Mouse (Mus musculus): ENCODE results near the gene Anks6. TPM values are rescaled to one million over a fixed set of nuclear protein-coding genes. Genes with fewer than 3 reads are reported as not detected.

The Anks6 gene
- 6.6 and 8.9 TPM in 2 replicates for polyA plus RNA-seq (2016; fragmentation: Nextera tagmentation; extraction: Ambion mirVana)

DNA sequence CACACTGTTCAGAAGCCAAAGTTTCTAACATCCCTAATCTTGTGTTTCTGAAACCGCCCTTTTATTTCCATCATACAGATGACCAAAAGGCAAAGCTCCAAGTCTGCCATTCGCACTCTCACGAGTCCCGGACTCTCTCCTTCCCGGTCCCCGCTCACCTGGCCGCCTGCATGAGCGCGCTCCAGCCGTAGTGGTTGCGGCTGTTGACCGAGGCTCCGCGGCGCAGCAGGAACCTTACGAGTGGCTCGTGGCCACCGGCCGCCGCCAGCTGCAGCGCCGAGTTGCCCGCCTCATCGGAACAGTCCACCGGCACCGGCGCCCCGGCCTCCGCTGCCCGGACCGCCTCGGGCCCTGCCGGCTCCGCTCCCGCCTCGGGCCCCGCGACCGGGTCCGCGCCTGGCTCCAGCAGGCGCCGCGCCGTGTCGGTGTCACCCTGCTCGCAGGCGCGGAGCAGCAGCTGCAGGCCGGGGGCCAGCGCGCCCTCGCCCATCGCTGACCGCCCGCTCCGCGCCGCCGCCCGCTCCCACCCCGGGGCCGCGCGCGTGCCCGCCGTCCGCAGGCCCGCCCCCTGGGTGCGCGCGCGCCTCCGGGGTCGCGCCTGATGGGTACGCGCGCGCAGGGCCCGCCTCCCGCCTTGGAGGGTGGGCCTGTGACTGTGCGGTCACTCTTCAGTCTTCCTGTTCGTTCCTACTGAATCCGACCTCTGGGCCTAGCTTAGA, at the start of gene Anks6:
Anks6 (minus strand) TSS at position 637 of the 719 bp plus-strand sequence.
- H3K9ac ChIP-seq (replicated peaks), result peak within 1 kb of the TSS; percentile 83
- H3K27me3 ChIP-seq, result peaks cover 24% of the 10 kb centered on the region; the same call in 1 of the 2 replicates
- H3K4me2 ChIP-seq, result peak within 1 kb of the TSS; percentile 74
- peak within 1 kb of the TSS; percentile 77 for H3K4me3 ChIP-seq (replicated peaks)
- H3K36me3 ChIP-seq, result no peaks in the 10 kb centered on the region
- WGBS, result under 1% methylated on average over 82 of the region's 86 CpGs
- peak within 1 kb of the TSS; percentile 59; the same call in 1 of the 2 replicates for H3K27ac ChIP-seq
- ATAC-seq (ENCODE audit: insufficient number of reproducible peaks, insufficient read depth, low FRiP score, low TSS enrichment, low read depth), result peak; percentile 87
- H3K9me3 ChIP-seq, result no peaks in the 10 kb centered on the region
- H3K4me1 ChIP-seq (replicated peaks), result peaks cover 14% of the 10 kb centered on the region

DNA sequence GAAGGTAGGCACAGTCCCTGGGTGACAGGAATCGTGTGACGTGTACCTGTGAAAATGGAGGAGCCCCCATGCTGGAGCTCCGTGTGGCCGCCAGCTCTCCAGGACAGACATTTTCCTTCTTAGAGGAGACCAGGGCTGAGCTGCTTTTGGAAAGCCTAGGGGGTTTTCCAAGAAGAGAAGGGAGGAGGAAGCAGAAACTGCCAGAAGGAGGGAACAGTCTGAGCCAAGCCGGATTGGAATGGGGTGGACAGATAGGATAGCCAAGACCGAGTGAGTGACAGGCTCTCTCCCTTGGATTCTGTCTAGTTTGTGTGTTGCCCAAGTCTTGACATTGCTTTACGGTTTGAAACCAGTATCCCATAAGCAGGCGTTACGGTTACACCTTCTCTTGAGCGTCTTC, 46.3 kb upstream of the Anks6 start:
- no peak for ATAC-seq (ENCODE audit: insufficient number of reproducible peaks, insufficient read depth, low FRiP score, low TSS enrichment, low read depth)
- Histone ChIP-seq H3K4me3 (replicated peaks) (no peak overlapping the region), H3K36me3 (no peaks in the 10 kb centered on the region), H3K4me1 (replicated peaks) (no peaks in the 10 kb centered on the region), H3K4me2 (no peak overlapping the region), H3K9me3 (no peaks in the 10 kb centered on the region), H3K27me3 (no peaks in the 10 kb centered on the region), H3K9ac (replicated peaks) (no peak overlapping the region), H3K27ac (no peak overlapping the region)
- WGBS, result 93% methylated on average over 10 of the region's 10 CpGs

DNA sequence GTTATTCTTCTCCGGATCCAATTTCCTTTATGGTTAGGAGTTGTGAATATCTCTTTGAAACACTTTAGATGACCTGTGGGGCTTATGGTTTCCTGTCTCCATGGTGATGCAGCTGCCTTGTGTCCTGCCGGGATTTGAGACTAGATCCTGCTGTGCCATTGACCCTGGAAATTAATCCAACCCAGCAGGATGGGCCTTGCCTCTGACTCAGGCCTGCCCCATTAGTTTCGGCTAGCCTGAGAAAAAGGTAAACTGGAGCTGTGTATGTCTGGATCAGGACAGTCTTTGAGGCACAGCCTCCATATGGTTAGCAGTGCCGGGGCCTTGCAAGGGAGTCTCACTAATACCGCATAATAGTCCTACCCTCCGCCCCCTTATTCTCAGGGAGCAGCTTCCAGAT, 36.4 kb upstream of the Anks6 start:
- Histone ChIP-seq H3K27me3 (peaks cover 39% of the 10 kb centered on the region), H3K4me3 (replicated peaks) (no peak overlapping the region), H3K4me1 (replicated peaks) (peaks cover 8% of the 10 kb centered on the region), H3K27ac (no peak overlapping the region), H3K9me3 (no peaks in the 10 kb centered on the region), H3K36me3 (no peaks in the 10 kb centered on the region), H3K4me2 (no peak overlapping the region), H3K9ac (replicated peaks) (no peak overlapping the region)
- no peak for ATAC-seq (ENCODE audit: insufficient number of reproducible peaks, insufficient read depth, low FRiP score, low TSS enrichment, low read depth)
- 31% methylated on average over 6 of the region's 6 CpGs for WGBS

DNA sequence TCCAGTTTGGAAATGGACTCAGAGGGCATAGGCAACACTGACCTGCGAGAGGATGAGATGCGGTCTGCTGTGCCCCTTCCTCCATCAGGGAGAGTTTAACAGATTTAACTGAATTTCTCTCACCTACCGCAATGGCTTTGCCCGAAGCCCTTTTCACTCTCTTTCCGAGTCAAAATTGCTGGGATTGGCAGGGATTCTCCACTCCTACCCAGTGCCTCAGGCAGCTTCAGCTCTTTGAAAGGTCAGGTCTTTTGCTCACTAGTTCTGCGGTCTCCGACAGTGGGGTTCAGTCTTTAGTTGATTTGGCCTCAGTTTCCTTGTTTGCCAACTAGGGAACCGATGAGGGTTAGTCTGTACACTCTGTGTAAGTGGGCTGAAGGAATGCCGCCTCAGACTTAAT, 35.9 kb upstream of the Anks6 start:
- peaks cover 8% of the 10 kb centered on the region for H3K4me1 ChIP-seq (replicated peaks)

DNA sequence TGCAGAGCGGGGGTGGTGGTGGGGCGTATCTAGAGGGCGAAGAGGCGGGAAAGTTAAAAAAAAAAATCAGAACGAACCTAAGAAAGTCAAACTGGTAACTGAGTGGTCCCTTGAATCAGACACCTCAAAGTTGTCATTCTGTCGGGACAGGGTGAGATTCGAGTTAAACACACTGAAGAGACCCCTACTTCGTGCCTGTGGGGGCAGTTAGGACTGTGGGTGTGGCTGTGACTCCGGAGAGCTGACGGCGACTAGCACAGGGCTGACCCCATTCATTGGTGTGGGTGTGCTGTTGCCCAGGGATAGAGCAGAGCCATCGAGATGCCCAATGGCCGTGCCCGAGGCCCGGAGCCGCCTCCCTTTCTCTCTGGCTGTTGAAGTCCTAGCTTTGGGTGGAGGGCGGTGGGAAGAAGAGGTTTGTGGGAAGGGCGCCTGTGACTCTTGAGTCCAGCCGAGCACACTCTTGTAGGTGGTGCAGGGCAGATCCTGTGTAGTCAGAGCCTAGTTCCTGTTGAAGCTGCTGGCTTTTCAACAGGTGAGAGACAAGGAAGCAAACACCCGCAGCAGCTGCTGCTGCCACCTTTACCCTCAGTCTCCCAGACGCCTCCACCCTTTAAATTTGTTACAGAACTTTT, 35.3 kb upstream of the Anks6 start:
- peak overlapping the region; percentile 99 for H3K4me2 ChIP-seq
- no peak overlapping the region for H3K27ac ChIP-seq
- no peaks in the 10 kb centered on the region for H3K36me3 ChIP-seq
- WGBS, result under 1% methylated on average over 21 of the region's 21 CpGs
- H3K4me1 ChIP-seq (replicated peaks), result peaks cover 8% of the 10 kb centered on the region
- peak overlapping the region; percentile 71 for H3K4me3 ChIP-seq (replicated peaks)
- peaks cover 39% of the 10 kb centered on the region for H3K27me3 ChIP-seq
- peak overlapping the region; percentile 67 for H3K9ac ChIP-seq (replicated peaks)
- ATAC-seq (ENCODE audit: insufficient number of reproducible peaks, insufficient read depth, low FRiP score, low TSS enrichment, low read depth), result no peak; the same call in 1 of the 2 replicates
- H3K9me3 ChIP-seq, result no peaks in the 10 kb centered on the region

More for the DNA sequence above, 35.9 kb upstream of the Anks6 start:
- Histone ChIP-seq H3K27ac (no peak overlapping the region), H3K9ac (replicated peaks) (no peak overlapping the region), H3K4me2 (peak overlapping the region; percentile 99), H3K9me3 (no peaks in the 10 kb centered on the region), H3K4me3 (replicated peaks) (0 out of 2 replicates have a peak overlapping the region, but pooled peaks have one; percentile 71), H3K27me3 (peaks cover 39% of the 10 kb centered on the region), H3K36me3 (no peaks in the 10 kb centered on the region)
- 22% methylated on average over 9 of the region's 9 CpGs for WGBS
- ATAC-seq (ENCODE audit: insufficient number of reproducible peaks, insufficient read depth, low FRiP score, low TSS enrichment, low read depth), result no peak

DNA sequence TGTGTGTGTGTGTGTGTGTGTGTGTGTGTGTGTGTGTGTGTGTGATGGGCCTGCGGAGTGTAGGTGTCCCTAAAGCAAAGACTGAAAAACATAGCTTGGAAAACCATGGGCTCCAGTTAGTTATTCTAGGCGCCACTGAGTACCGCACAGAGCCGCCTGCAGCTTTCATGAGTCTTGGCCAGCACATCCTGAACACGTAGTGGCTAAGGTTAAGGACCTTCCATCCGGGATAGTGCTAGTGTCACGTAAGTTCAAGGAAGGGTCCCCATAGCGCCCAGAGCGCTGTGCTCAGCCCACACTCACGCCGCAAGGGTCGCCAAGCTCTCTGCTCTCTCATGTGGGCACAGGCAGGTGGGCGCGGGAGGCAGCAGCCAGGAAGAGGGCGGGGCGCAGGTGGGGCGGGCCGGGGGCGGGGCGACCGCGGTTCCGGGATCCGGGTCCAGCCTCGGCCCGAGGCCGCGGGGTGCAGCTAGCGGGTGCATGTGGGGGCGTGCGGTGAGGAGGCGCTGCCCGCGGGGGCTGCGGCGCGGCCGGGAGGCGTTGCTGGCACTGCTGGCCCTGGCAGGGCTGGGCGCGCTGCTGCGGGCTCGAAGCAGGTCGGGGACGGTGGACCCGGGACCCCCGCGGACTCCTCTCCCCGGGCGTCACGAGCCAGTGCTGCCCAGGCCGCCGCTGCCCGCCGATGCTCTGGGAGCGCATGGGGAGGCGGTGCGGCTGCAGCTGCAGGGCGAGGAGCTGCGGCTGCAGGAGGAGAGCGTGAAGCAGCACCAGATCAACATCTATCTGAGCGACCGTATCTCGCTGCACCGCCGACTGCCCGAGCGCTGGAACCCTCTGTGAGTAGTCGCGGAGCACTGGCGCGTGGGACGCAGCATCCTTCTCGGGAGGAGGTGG, 34.5 kb upstream of the Anks6 start, which contains the start of gene Galnt12:
Galnt12 (plus strand) TSS at position 417 of the 894 bp plus-strand sequence.
- H3K9ac ChIP-seq (replicated peaks), result peak within 1 kb of the TSS; percentile 67
- no peaks in the 10 kb centered on the region for H3K9me3 ChIP-seq
- no peak within 1 kb of the TSS for H3K27ac ChIP-seq
- H3K4me2 ChIP-seq, result peak within 1 kb of the TSS; percentile 99
- peaks cover 8% of the 10 kb centered on the region for H3K4me1 ChIP-seq (replicated peaks)
- no peaks in the 10 kb centered on the region for H3K36me3 ChIP-seq
- 1% methylated on average over 71 of the region's 74 CpGs for WGBS
- ATAC-seq (ENCODE audit: insufficient number of reproducible peaks, insufficient read depth, low FRiP score, low TSS enrichment, low read depth), result peak; percentile 49; the same call in 1 of the 2 replicates
- peak within 1 kb of the TSS; percentile 71 for H3K4me3 ChIP-seq (replicated peaks)
- H3K27me3 ChIP-seq, result peaks cover 39% of the 10 kb centered on the region

DNA sequence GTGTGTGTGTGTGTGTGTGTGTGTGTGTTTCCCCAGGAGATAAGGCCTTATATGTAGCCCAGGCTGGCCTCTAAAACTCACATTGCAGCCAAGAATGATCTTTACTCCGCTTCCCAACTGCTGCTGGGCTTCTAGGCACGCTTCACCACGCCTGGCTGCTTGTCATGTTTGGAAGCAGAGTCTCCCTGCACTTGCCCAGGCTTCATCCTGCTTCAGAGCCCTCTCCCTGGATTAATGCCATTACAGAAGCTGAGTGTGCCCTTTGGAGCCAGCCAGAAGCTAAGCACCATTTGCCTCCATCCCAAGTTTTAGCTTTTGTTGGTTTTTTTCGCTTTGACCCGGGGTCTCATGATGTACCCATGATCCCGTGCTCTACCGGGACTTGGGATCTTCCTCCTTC, 31.4 kb upstream of the Anks6 start:
- WGBS, result 90% methylated on average over 7 of the region's 7 CpGs
- H3K27me3 ChIP-seq, result peaks cover 33% of the 10 kb centered on the region
- no peak overlapping the region for H3K27ac ChIP-seq
- H3K9me3 ChIP-seq, result no peaks in the 10 kb centered on the region
- H3K4me1 ChIP-seq (replicated peaks), result peaks cover 8% of the 10 kb centered on the region
- no peaks in the 10 kb centered on the region for H3K36me3 ChIP-seq
- ATAC-seq (ENCODE audit: insufficient number of reproducible peaks, insufficient read depth, low FRiP score, low TSS enrichment, low read depth), result no peak
- H3K4me2 ChIP-seq, result no peak overlapping the region
- H3K4me3 ChIP-seq (replicated peaks), result no peak overlapping the region
- no peak overlapping the region for H3K9ac ChIP-seq (replicated peaks)

DNA sequence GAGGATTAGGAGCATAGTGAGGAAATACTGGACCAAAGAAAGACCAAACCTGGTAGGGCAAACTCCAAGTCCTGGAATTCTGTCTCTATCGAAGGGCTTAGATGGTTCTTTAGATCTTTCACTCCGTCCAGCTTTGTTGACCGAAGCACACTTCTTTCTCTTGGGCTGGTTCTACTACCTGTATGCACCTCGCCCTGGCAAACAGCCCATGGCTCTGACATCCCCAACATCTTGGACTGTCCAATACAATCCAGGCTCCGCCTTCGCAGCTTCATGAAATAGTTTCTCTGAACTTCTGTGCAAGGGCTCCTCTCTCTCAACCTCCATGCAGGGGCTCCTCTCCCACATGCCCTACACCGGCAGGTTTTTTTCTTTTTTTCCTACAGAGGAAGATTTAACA, 26.6 kb upstream of the Anks6 start:
- ATAC-seq (ENCODE audit: insufficient number of reproducible peaks, insufficient read depth, low FRiP score, low TSS enrichment, low read depth), result no peak
- Histone ChIP-seq H3K4me1 (replicated peaks) (no peaks in the 10 kb centered on the region), H3K27me3 (0 out of 2 replicates have a peak, but pooled peaks cover 3% of the 10 kb centered on the region), H3K9me3 (no peaks in the 10 kb centered on the region), H3K27ac (no peak overlapping the region), H3K4me2 (no peak overlapping the region), H3K36me3 (no peaks in the 10 kb centered on the region), H3K4me3 (replicated peaks) (no peak overlapping the region), H3K9ac (replicated peaks) (no peak overlapping the region)
- WGBS, result 92% methylated on average over 7 of the region's 7 CpGs

DNA sequence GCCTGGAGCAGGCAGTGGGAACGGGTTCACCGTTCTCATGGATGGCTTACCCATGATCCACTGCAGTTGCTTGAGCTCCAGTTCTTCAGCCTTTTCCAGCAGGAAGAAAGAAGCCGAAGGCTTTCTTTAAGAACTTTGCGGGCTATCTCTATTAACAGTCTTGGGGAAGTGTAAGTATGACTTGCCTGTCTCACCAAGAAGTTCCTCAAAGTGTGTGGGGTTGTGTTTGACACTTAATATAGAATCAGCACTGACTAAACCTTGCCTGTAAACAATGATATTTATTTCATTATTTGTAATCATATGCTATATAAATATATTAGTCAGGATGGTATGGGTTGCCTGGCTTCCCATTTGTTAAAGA, 23.4 kb upstream of the Anks6 start:
- Histone ChIP-seq H3K27me3 (0 out of 2 replicates have a peak, but pooled peaks cover 3% of the 10 kb centered on the region), H3K4me3 (replicated peaks) (no peak overlapping the region), H3K27ac (no peak overlapping the region), H3K9ac (replicated peaks) (no peak overlapping the region), H3K9me3 (no peaks in the 10 kb centered on the region), H3K36me3 (no peaks in the 10 kb centered on the region), H3K4me1 (replicated peaks) (no peaks in the 10 kb centered on the region), H3K4me2 (no peak overlapping the region)
- no peak for ATAC-seq (ENCODE audit: insufficient number of reproducible peaks, insufficient read depth, low FRiP score, low TSS enrichment, low read depth)
- WGBS, result 93% methylated on average over 4 of the region's 4 CpGs

DNA sequence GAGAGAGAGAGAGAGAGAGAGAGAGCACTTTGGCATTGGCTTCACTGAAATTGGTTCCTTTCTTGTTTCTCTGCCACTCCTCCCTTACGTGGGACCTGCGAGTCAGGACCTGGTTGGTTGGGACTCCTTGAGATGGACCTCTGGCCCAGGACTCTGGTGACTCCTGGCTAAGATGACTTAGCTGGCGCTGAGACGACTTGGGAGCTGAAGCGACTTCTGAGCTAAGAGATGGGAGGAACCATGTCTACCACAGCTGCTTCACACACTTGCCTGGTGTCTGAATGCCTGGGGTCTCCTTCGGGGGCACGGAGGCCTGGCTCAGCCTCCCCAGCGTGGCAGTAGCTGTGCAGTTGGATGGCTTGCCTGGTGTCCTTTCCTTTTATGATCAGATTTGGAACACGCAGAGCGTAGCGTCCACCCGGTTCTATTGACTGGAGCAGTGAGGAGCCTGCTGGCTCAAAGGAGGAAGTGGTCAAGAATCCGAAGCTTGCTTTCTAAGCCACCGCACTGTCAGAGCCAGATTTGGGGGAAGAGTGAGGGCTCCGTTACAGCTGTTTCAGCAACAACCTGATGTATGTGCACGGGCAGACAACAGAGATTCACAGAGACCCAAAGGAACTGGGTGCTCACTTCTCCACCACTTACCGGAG, 22.9 kb upstream of the Anks6 start:
- Histone ChIP-seq H3K4me3 (replicated peaks) (no peak overlapping the region), H3K27me3 (0 out of 2 replicates have a peak, but pooled peaks cover 3% of the 10 kb centered on the region), H3K9me3 (no peaks in the 10 kb centered on the region), H3K36me3 (no peaks in the 10 kb centered on the region), H3K4me2 (no peak overlapping the region), H3K27ac (no peak overlapping the region), H3K9ac (replicated peaks) (no peak overlapping the region), H3K4me1 (replicated peaks) (no peaks in the 10 kb centered on the region)
- ATAC-seq (ENCODE audit: insufficient number of reproducible peaks, insufficient read depth, low FRiP score, low TSS enrichment, low read depth), result no peak
- 91% methylated on average over 17 of the region's 17 CpGs for WGBS
